Mouse (Mus musculus): ENCODE data around the gene Rxfp4. TPM values are rescaled to one million over a fixed set of nuclear protein-coding genes. Genes with fewer than 3 reads are reported as not detected.

Gene Rxfp4
- total RNA-seq, 1 experiment: not detected

- H3K4me1 ChIP-seq (ENCODE audit: control insufficient read depth in 2 of 2, insufficient read depth in 2 of 2, low read length in 2 of 2, poor library complexity in 1 of 2): peaks cover 2 to 3% of the 10 kb centered on the region in 2 experiments; a peak in 2 of 4 replicates
- peak overlapping the region; percentile 98 to 100 for H3K4me3 ChIP-seq (ENCODE audit: insufficient read depth in 1 of 2, low read depth in 1 of 2, low read length in 2 of 2, poor library complexity in 1 of 2, severe bottlenecking in 1 of 2)
- peak; percentile 47 for DNase-seq (ENCODE audit: low read depth, low spot score)
- peak overlapping the region; percentile 100 for H3K9ac ChIP-seq (ENCODE audit: insufficient read depth, low read depth, low read length, poor library complexity, severe bottlenecking)
- no peaks in the 10 kb centered on the region for H3K9me3 ChIP-seq (ENCODE audit: control insufficient read depth, insufficient read depth, low read depth, low read length)
- H3K27ac ChIP-seq (ENCODE audit: insufficient read depth, low read depth, low read length, poor library complexity, severe bottlenecking): peak overlapping the region; percentile 91
- TF ChIP-seq MAFK (IDR thresholded peaks at IDR 0.05; ENCODE audit: insufficient read depth, low read depth, low read length) (no peak), HCFC1 (IDR thresholded peaks at IDR 0.05; ENCODE audit: borderline replicate concordance, insufficient read depth, low read length) (no peak; the same call in 1 of the 2 replicates), CHD2 (IDR thresholded peaks at IDR 0.05; ENCODE audit: low read depth, low read length) (no peak), ZC3H11A (IDR thresholded peaks at IDR 0.05; ENCODE audit: borderline replicate concordance, low read depth, low read length) (no peak), ZNF384 (IDR thresholded peaks at IDR 0.05; ENCODE audit: low read depth, low read length) (no peak)
- peaks cover 26% of the 10 kb centered on the region for H3K36me3 ChIP-seq (ENCODE audit: control insufficient read depth, insufficient read depth, low read length, poor library complexity, severe bottlenecking)
- in situ Hi-C loops (cut with MboI; ENCODE audit: low sequenced_read_pairs in 2 of 2, unreplicated experiment in 2 of 2): loop anchor here in 1 of 2 experiments (25.0 kb wide), 1 partner anchor 1351 kb away; no protein-coding TSS in a partner anchor
These were observed 33.1 kb upstream of the Rxfp4 start for GRCm38 (mm10) chr3:88685958-88686451.

DNA sequence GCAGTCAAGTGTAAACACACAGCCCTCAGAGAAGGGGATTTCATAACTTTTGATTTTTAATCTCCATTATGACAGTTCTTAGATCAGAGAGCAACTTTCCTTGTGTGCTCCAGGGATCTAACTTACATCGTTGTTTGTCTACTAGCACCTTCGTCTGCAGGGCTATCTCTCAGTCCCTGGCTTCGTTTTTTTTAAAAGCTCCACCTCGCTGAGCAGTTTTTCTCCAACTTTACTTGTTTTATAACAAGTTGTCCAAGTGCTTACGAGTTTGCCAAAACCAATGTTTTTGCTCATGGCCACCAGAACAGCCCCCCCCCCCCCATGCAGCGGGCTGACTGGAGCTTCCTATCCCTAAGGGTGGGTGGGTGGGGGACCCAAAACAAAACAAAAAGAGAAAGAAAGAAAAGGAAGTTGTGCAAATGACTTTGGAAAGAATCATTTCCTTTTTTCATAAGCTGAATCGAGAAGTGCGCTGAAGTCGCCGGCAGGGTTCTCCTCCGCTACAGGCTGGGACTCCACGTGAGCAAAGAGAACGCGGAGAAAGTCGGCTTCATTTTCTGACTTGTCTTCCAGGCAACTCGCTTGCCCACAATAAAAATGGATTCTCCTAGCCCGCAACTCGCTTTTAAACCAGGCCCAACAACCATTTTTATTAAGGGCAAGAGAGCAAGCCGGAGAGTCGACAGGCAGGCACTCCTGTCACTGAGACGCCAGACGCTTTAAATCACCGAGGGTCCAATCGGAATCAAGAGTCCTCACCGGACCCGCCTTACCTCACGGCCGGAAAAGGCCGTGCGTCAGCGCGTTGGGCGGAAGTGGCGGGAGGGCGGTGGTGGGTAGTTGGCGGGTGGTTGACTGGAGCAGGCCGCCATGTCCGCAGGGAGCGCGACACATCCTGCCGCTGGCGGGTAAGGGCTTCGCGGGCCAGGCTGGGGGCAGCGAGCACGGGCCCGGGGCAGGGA is 32.3 kb upstream of the Rxfp4 start, which contains the start of gene Khdc4:
Khdc4 (plus strand) TSS at position 824 of the 962 bp plus-strand sequence.
- peaks cover 18% of the 10 kb centered on the region for H3K36me3 ChIP-seq (ENCODE audit: control insufficient read depth, insufficient read depth, low read length, poor library complexity, severe bottlenecking)
- TF ChIP-seq ZNF384 (IDR thresholded peaks at IDR 0.05; ENCODE audit: low read depth, low read length) (no peak), MAFK (IDR thresholded peaks at IDR 0.05; ENCODE audit: insufficient read depth, low read depth, low read length) (0 out of 2 replicates have a peak, but pooled peaks have one; percentile 37), CHD2 (IDR thresholded peaks at IDR 0.05; ENCODE audit: low read depth, low read length) (no peak), HCFC1 (IDR thresholded peaks at IDR 0.05; ENCODE audit: borderline replicate concordance, insufficient read depth, low read length) (peak; percentile 88), ZC3H11A (IDR thresholded peaks at IDR 0.05; ENCODE audit: borderline replicate concordance, low read depth, low read length) (no peak)
- in situ Hi-C loops (cut with MboI; ENCODE audit: low sequenced_read_pairs in 2 of 2, unreplicated experiment in 2 of 2): loop anchor here in 1 of 2 experiments (25.0 kb wide), 1 partner anchor 1352 kb away; no protein-coding TSS in a partner anchor
- H3K27ac ChIP-seq (ENCODE audit: insufficient read depth, low read depth, low read length, poor library complexity, severe bottlenecking): peak within 1 kb of the TSS; percentile 91
- peak within 1 kb of the TSS; percentile 98 to 100 for H3K4me3 ChIP-seq (ENCODE audit: insufficient read depth in 1 of 2, low read depth in 1 of 2, low read length in 2 of 2, poor library complexity in 1 of 2, severe bottlenecking in 1 of 2)
- peak; percentile 94 for DNase-seq (ENCODE audit: low read depth, low spot score)
- peak within 1 kb of the TSS; percentile 100 for H3K9ac ChIP-seq (ENCODE audit: insufficient read depth, low read depth, low read length, poor library complexity, severe bottlenecking)
- H3K9me3 ChIP-seq (ENCODE audit: control insufficient read depth, insufficient read depth, low read depth, low read length): no peaks in the 10 kb centered on the region
- peaks cover 2 to 3% of the 10 kb centered on the region in 2 experiments; a peak in 2 of 4 replicates for H3K4me1 ChIP-seq (ENCODE audit: control insufficient read depth in 2 of 2, insufficient read depth in 2 of 2, low read length in 2 of 2, poor library complexity in 1 of 2)

DNA sequence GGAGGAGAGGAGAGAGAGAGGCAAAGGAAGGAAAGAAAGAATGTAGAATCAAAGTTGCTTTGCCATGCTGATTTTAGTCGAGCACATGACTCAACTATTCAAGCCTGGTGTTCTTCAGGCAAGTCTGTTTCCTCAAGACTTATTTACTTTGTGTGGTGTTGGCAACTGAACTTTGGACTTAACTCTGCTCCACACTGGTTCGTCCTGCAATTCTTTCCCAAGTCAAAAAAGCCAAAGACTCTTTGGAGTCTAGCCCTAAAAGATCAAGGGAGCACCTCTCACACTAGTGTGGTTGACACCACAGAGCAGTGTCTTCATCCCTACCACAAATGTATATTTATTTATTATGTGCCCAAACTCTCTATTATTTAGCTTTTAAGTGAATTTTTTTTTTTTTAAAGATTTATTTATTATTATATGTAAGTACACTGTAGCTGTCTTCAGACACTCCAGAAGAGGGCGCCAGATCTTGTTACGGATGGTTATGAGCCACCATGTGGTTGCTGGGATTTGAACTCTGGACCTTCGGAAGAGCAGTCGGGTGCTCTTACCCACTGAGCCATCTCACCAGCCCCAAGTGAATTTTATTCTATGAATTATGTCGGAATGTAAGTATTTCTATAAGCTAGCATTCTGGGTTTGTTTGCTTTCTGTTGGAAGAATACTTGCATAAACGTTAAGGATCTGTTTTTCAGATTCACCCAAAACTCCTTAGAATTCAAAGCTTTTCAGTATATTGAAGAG is 31.5 kb upstream of the Rxfp4 start:
- no peaks in the 10 kb centered on the region for H3K9me3 ChIP-seq (ENCODE audit: control insufficient read depth, insufficient read depth, low read depth, low read length)
- in situ Hi-C loops (cut with MboI; ENCODE audit: low sequenced_read_pairs in 2 of 2, unreplicated experiment in 2 of 2): loop anchor here in 1 of 2 experiments (25.0 kb wide), 1 partner anchor 1353 kb away; no protein-coding TSS in a partner anchor
- H3K27ac ChIP-seq (ENCODE audit: insufficient read depth, low read depth, low read length, poor library complexity, severe bottlenecking): no peak overlapping the region; the same call in 1 of the 2 replicates
- H3K4me1 ChIP-seq (ENCODE audit: control insufficient read depth in 2 of 2, insufficient read depth in 2 of 2, low read length in 2 of 2, poor library complexity in 1 of 2): peaks cover 2 to 3% of the 10 kb centered on the region in 2 experiments; a peak in 1 of 4 replicates
- H3K9ac ChIP-seq (ENCODE audit: insufficient read depth, low read depth, low read length, poor library complexity, severe bottlenecking): no peak overlapping the region
- peak overlapping the region; percentile 98 to 100; a peak in 3 of 4 replicates for H3K4me3 ChIP-seq (ENCODE audit: insufficient read depth in 1 of 2, low read depth in 1 of 2, low read length in 2 of 2, poor library complexity in 1 of 2, severe bottlenecking in 1 of 2)
- TF ChIP-seq ZNF384 (IDR thresholded peaks at IDR 0.05; ENCODE audit: low read depth, low read length) (no peak), HCFC1 (IDR thresholded peaks at IDR 0.05; ENCODE audit: borderline replicate concordance, insufficient read depth, low read length) (no peak), ZC3H11A (IDR thresholded peaks at IDR 0.05; ENCODE audit: borderline replicate concordance, low read depth, low read length) (no peak), MAFK (IDR thresholded peaks at IDR 0.05; ENCODE audit: insufficient read depth, low read depth, low read length) (no peak), CHD2 (IDR thresholded peaks at IDR 0.05; ENCODE audit: low read depth, low read length) (no peak)
- DNase-seq (ENCODE audit: low read depth, low spot score): no peak
- H3K36me3 ChIP-seq (ENCODE audit: control insufficient read depth, insufficient read depth, low read length, poor library complexity, severe bottlenecking): peaks cover 12% of the 10 kb centered on the region

GRCm38 (mm10) chr3:88683814-88684213 is 30.9 kb upstream of the Rxfp4 start:
- H3K9me3 ChIP-seq (ENCODE audit: control insufficient read depth, insufficient read depth, low read depth, low read length): no peaks in the 10 kb centered on the region
- H3K36me3 ChIP-seq (ENCODE audit: control insufficient read depth, insufficient read depth, low read length, poor library complexity, severe bottlenecking): peaks cover 9% of the 10 kb centered on the region
- H3K9ac ChIP-seq (ENCODE audit: insufficient read depth, low read depth, low read length, poor library complexity, severe bottlenecking): no peak overlapping the region
- no peak for TF ChIP-seq ZC3H11A (IDR thresholded peaks at IDR 0.05; ENCODE audit: borderline replicate concordance, low read depth, low read length)
- TF ChIP-seq ZNF384 (IDR thresholded peaks at IDR 0.05; ENCODE audit: low read depth, low read length): no peak
- no peak for TF ChIP-seq MAFK (IDR thresholded peaks at IDR 0.05; ENCODE audit: insufficient read depth, low read depth, low read length)
- TF ChIP-seq CHD2 (IDR thresholded peaks at IDR 0.05; ENCODE audit: low read depth, low read length): no peak
- TF ChIP-seq HCFC1 (IDR thresholded peaks at IDR 0.05; ENCODE audit: borderline replicate concordance, insufficient read depth, low read length): no peak
- no peak overlapping the region for H3K27ac ChIP-seq (ENCODE audit: insufficient read depth, low read depth, low read length, poor library complexity, severe bottlenecking)
- in situ Hi-C loops (cut with MboI; ENCODE audit: low sequenced_read_pairs in 2 of 2, unreplicated experiment in 2 of 2): loop anchor here in 1 of 2 experiments (25.0 kb wide), 1 partner anchor 1353 kb away; no protein-coding TSS in a partner anchor
- DNase-seq (ENCODE audit: low read depth, low spot score): no peak
- no peak overlapping the region for H3K4me3 ChIP-seq (ENCODE audit: insufficient read depth in 1 of 2, low read depth in 1 of 2, low read length in 2 of 2, poor library complexity in 1 of 2, severe bottlenecking in 1 of 2)
- peaks cover 2 to 3% of the 10 kb centered on the region in 2 experiments; a peak in 1 of 4 replicates for H3K4me1 ChIP-seq (ENCODE audit: control insufficient read depth in 2 of 2, insufficient read depth in 2 of 2, low read length in 2 of 2, poor library complexity in 1 of 2)

Data from ES-E14 (cell line).